Mouse (Mus musculus): ENCODE data around the gene Rpn1.

Gene Rpn1

DNA sequence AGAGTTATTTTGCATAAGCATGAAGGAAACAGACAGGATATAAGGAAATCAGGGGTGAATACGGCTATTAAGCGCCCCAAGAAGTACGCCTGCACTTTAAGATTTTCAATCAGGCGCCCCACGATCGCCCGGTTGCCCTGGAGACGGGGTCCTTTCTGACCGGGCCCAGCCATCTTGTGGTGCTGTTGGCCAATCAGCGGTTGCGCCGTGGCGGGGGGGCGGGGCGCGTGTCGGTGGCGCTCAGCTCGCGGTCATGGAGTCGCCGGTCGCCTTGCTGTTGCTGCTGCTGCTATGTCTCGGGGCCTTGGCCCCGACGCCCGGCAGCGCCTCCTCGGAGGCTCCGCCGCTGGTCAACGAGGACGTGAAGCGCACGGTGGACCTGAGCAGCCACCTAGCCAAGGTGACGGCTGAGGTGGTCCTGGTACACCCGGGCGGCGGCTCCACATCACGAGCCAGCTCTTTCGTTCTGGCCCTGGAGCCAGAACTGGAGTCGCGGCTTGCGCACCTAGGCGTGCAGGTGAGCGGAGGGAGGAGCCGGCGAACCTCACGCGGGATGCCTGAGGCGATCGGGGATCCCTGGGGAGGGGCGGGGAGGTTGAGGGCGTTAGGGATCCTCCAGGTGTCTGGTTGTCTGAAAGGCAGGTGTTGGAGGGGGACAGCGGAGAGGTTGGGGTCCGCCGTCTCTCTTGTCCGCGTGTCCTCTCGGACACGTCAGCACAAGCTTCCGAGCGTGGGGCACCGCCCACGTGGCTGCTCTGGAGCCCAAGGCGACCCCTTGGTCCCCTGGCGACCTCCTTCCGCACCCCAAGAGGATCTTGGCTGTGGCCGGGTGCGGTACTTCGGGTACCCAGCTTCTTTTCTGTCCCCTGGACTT lies at the start of gene Rpn1:
Rpn1 (plus strand) TSS at position 205 of the 874 bp plus-strand sequence.
- peak; percentile 96 to 98 for DNase-seq

- DNase-seq: no peak
Observed at GRCm38 (mm10) chr6:88037471-88038045, 46.7 kb upstream of the Rpn1 start.

- no peak for DNase-seq
Observed at GRCm38 (mm10) chr6:88039426-88039825, 44.9 kb upstream of the Rpn1 start.

DNA sequence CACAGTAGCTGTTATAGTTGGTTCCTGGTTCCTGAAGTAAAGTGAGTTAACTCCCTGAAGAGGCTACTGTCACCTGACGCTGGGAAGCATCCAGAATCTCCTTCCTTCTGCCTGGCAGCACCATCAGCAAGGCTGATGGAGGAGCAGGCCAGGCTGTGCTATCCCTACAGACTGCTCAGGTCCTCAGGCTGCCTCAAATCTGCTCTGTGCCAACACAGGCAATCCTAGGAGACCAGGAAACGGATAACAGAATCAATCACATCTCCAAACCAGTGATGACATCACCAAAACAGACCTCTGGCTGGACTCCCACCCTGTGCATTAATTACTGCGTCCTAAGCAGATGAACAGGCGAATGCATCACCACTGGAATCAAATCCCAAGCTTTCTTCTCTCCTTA lies 43.1 kb upstream of the Rpn1 start:
- no peak for DNase-seq

GRCm38 (mm10) chr6:88042336-88042735 lies 41.9 kb upstream of the Rpn1 start:
- DNase-seq: no peak

GRCm38 (mm10) chr6:88044234-88044576 lies 40.1 kb upstream of the Rpn1 start:
- peak in 1 of 2 experiments; percentile 5 for DNase-seq

DNA sequence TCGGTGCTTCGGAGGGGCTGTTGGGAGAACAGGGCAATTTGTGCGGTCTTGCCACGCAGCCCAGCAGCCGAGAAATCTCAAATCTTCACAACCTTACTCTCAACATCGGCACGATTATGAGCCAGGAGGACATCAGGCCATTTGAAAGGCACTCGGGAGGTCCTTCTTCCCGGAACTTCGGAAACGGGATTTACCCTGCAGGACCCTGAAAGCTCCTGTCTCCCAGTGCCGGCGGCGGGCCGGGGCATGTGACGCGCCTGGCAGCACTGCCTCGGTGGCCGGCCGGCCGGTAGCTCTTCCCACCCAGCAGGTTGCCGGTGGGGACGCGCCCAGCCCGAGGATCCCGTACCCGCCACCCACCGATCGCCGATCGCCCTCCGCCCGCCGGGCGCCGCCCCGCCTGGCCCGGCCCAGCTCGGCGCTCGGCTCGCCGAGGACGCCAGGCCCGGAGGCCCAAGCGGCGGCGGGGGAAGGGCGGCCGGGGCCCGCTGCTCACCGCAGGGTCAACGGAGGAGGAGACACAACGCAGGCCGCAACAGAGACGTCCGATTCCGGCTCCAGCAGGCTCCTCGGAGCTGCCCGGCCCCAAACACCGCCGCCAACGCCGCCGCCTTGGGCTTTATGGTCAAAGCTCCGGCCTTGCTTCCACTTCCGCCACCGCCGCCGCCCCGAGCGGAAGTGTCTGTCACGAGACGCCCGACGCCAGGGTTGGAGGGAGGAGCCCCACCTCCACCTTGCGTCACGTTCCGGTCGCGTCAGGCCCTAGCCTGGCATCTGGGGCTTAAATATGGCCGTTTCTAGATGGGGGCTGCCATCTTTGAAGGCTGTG lies 39.5 kb upstream of the Rpn1 start, which contains the start of gene Rab7:
Rab7 (minus strand) TSS at position 694 of the 829 bp plus-strand sequence.
- DNase-seq: peak; percentile 88 to 92

DNA sequence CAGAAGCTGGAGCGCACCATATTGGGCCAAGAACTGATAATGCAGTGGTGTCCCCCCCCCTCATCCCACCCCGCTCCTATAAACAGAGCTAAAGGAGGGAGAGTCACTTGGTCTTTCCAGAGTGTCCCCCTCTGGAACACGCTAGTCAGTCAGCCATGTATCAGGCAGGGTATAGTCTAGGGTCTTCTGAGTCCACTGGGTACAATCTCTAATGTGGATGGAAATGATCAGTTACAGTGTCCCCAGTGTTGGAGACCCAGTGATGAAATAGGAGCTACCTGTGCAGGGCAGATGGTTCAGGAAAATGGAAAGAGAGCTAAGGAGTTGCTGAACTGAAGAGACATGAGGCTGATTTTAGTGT lies 38.9 kb upstream of the Rpn1 start:
- no peak for DNase-seq

GRCm38 (mm10) chr6:88047853-88048252 lies 36.4 kb upstream of the Rpn1 start:
- DNase-seq: no peak

DNA sequence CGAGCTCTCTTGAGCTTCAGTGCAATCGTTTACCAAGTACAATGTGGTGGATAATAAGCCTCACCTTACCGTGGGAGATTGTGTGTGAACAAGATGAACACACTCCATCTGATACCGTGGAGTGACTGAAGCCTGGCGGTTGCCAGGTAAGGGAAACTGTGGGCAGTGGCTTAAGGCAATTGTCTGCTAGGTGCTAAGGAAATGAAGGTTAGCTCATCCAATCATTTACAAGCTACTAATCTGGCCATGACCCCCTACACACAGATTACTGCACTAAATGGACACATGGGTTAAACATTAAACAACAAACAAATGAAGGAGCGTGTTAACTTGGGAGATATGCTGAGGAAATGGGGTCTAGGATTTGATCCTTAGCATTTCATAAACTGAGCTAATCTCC lies 35.3 kb upstream of the Rpn1 start:
- DNase-seq: no peak

DNA sequence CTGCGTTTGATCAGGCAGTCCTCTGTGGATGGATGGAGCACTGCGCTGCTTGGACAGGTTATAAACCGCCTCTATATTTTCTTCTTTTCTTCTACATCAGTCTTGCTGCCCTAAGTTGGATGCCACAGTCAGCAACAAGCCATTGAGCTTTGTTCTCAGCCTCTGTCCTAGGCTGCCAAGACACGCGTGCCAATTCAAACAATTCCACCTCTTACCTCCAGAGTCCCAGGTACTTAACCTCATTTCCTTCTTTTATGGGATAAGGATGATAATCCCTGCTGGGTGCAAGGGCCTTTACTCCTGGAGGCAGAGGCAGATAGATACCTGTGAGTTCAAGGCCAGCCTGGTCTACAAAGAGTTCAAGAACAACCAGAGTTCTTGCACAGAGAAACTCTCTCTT lies 33.1 kb upstream of the Rpn1 start:
- no peak for DNase-seq

DNA sequence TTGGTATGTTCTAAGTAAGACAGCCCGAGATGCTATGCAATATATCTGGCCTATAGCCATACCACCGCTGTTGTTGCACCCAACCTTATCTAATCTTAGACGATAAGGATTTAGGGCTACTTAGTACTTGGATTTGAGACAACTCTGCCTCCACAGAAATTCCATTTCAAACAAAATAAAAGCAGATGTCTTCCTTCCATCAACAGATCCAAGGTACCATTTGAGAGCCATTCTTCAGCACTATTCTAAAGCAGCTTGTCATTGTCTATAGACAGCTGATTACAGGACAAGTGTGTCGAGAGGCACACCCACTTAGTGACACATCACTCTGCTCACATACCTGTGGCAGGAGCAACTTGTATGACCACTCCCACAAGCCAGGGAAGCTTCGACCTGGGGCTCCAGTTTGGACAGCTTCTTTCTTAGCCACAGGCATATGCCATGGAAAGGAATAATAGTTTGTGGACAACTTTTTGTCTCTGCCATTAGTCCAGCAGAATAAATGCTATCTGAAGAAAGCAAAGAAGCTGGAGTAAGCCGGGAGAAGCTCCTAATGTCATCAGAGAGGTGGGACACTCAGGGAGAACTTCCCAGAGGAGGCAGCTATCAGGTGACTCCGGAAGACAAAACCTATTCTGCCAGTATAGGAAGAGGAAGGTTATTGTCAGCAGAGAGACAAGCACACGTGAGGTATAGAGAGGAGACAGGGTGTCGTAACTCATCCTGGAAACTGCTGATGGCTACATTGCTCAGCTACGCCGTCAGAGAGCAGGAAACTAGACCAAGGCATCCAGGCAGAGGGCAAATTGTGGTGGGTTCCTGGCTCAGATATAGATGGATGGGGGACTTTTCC lies 30.8 kb upstream of the Rpn1 start:
- no peak for DNase-seq

DNA sequence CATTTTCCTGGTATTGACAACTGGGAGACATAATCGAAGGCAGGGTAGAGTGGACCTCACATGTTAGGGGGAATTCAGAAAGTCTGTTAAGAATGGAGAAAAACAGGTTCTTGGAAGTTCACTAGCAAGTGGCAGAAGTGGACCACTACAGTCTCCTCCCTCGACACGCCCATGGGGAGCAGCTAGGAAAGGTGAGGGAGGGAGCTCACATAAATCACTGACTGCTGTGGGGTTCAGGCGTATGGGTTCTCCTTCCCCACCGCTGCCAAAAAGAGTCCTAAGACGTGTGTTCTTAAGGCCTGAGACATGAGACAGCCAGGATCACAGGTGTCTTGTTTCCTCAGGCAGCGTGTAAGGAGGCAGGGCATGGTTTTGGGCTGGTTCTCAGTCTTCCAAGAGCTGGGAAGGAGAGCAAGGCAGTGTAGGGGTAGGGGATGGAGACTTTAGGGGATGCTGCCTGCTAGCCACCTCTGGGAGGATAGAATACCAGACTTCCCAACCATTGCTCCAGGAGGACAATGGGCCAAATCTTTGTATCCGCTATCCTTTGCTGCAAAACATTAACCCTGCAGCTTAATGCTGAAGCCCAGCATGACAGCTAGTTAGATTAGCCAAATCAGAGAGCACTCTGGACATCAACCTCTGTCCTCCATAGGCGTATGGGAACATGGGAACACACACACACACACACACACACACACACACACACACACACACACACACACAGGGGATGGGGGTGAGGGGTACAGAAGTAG lies 30.0 kb upstream of the Rpn1 start:
- DNase-seq: no peak

DNA sequence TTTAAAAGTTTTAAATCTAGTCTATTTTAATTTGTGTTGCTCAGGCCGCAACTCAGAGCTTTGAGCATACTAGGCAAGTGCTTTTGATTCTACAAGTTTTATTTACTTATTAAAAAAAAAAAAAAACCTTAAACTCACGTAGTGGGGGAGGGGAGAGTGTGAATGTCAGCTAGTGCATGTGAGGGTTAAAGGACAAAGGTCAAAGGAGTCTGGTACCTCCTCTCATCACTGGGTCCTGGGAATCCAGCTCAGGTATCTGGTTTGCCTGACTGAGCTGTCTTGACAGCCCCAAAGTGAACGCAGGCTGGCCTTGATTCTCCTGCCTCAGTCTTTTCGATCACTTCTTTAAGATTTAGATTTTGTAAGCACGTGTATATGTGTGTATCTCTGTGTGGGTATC lies 28.6 kb upstream of the Rpn1 start:
- no peak for DNase-seq

DNA sequence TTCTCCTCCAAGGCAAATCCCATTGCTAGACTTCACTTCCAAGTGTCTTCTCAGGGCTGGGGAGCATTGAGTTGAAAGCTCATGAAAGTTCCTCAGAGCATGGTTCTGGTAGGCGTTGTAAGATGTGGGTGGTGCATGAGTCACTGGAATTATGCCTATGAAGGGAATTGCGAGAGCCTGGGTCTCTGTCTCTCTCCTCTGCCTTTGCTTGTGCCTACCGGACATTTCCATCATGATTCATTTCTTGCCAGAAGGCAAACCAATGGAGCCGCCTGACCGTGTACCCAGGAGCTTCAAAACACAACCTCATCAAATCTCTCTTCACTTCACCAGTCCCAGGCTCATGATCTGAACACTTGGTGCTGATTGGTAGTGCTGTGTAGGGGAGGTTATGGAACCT lies 27.4 kb upstream of the Rpn1 start:
- no peak for DNase-seq

GRCm38 (mm10) chr6:88059903-88060302 lies 24.4 kb upstream of the Rpn1 start:
- DNase-seq: no peak

DNA sequence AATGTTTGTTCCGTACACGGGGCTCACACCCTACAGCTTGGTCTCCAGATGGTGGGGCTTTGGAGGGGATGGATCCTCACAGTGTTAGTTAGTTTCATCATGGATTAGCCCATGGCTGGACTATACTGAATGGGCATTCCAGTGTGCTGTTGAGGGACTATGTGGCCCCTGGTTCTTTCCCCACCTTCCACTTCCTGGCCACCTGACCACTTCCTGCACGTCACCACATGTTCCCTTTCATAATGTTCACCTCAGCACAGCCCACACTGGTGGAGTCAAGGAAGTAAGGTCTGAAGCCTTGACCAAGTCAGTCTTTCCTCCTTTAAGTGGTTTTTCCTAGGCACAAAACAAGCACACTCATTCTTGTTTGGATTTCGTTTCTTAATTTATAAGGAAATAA lies 23.7 kb upstream of the Rpn1 start:
- DNase-seq: no peak

- no peak for DNase-seq
Observed at GRCm38 (mm10) chr6:88061406-88061805, 22.9 kb upstream of the Rpn1 start.

DNA sequence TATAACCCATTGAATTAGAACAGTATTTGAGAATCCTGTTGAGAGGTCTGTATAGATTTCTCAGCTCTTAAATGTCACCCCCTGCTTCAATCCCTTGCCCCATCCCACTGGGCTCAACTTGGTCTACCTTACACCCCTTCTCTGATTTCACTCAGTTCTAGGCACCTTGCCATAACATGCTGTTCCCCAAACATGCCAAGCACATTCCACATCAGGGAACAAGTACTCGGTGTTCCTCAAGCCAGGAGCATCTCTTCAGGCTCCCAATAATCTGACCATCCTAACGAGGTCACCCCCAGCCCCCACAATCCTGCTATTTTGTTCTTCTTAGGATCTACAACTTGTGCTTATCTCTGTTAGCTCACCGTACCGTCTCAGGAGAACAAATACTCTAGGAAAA lies 21.9 kb upstream of the Rpn1 start:
- no peak for DNase-seq

DNA sequence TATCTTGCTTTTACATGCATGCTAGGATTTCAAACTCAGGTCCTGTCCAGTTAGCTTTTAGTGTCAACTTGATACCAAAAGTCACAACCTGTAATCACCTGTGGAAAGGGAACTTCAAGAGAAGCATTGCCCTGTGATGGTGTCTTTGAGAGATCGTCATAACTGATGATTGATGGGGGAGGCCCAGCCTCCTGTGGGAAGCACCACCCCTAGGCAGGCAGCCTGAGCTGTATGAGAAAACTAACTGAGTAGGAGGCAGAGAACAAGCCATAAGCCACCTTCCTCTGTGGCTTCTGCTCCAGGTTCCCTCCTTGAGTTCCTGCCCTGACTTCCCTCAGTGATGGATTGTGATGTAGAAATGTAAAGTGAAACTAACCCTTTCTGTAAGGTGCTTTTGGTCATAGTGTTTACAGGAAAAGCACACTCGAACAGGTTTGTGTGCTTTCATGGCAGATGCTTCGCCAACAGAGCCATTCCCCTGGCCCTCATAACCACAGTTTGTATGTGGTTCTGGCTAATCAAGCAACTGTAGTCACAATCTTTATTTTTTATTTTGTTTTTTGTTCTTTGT lies 20.1 kb upstream of the Rpn1 start:
- DNase-seq: no peak

DNA sequence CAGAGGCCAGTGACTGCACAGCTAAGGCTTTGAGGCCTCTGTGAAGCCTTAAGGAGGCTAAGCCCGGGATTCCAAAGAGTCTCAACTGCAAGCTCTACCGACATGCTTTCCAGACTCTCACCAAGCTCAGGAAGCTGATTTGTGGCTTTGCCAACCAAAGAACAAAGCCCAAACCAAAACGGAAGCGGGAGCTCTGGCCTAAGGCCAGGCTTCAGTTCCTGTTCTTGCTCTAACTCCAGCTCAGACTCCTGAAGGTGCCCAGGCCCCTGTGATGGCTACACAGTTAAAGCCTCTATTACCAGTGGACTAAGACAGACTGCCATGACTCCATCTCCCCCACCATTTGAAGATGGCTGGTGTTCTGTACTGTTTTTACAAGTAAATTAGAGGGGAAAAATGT lies 19.2 kb upstream of the Rpn1 start:
- no peak for DNase-seq

DNA sequence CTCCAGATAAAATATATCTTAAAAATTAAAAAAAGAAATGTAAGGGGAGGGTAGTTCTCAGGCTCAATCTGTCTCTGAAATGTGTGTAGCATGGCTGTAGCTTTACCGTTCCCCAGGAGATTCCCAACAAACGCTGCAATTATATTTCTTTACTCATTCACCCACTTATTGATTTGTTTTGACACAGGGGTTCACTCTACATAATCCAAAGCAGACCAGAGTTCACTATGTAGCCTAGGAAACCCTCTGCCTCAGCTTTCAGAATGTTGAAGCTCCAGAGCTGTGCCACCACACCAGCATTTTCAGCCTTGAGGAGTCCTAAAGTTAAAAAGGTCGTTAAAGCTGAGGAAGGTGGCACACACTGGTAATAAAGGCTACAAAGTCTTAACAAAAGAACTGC lies 18.3 kb upstream of the Rpn1 start:
- DNase-seq: no peak
